Mouse (Mus musculus) regulatory T cell (primary cell): Measurements from ENCODE around the gene Mboat1.

Source experiments
- in situ Hi-C: fragments of 300-600 bp; cut with MboI, MseI; formaldehyde crosslinking; loops from one replicate; pipeline ENCODE4 v1.15.1; 2025; ENCODE audit warnings: high pct_unique_total_duplicates

Gene Mboat1

GRCm38 (mm10) chr13:30185549-30185948, 49.3 kb downstream of the Mboat1 start:
- in situ Hi-C loops: no loop called here

GRCm38 (mm10) chr13:30185959-30186358, 49.7 kb downstream of the Mboat1 start:
- in situ Hi-C loops: no loop called here

GRCm38 (mm10) chr13:30186456-30186855, 50.2 kb downstream of the Mboat1 start:
- in situ Hi-C loops: no loop called here

- in situ Hi-C loops: no loop called here
These were observed 55.9 kb downstream of the Mboat1 start for GRCm38 (mm10) chr13:30192031-30192716.

GRCm38 (mm10) chr13:30193363-30193762, 57.1 kb downstream of the Mboat1 start:
- in situ Hi-C loops: no loop called here

GRCm38 (mm10) chr13:30194834-30195233, 58.5 kb downstream of the Mboat1 start:
- in situ Hi-C loops: no loop called here

GRCm38 (mm10) chr13:30196661-30197060, 60.4 kb downstream of the Mboat1 start:
- in situ Hi-C loops: no loop called here

- in situ Hi-C loops: no loop called here
These were observed 61.8 kb downstream of the Mboat1 start for GRCm38 (mm10) chr13:30198101-30198570.

- in situ Hi-C loops: no loop called here
These were observed 63.5 kb downstream of the Mboat1 start for GRCm38 (mm10) chr13:30199821-30200220.

GRCm38 (mm10) chr13:30200737-30201136, 64.4 kb downstream of the Mboat1 start:
- in situ Hi-C loops: no loop called here

GRCm38 (mm10) chr13:30203018-30203417, 66.7 kb downstream of the Mboat1 start:
- in situ Hi-C loops: no loop called here

- in situ Hi-C loops: no loop called here
These were observed 71.9 kb downstream of the Mboat1 start for GRCm38 (mm10) chr13:30208176-30208575.

GRCm38 (mm10) chr13:30213276-30213675, 77.0 kb downstream of the Mboat1 start:
- in situ Hi-C loops: no loop called here

GRCm38 (mm10) chr13:30217588-30218371, 81.5 kb downstream of the Mboat1 start:
- in situ Hi-C loops: no loop called here

GRCm38 (mm10) chr13:30219597-30219996, 83.3 kb downstream of the Mboat1 start:
- in situ Hi-C loops: no loop called here

- in situ Hi-C loops: no loop called here
These were observed 85.0 kb downstream of the Mboat1 start for GRCm38 (mm10) chr13:30221316-30221715.

- in situ Hi-C loops: no loop called here
These were observed 87.8 kb downstream of the Mboat1 start for GRCm38 (mm10) chr13:30224114-30224513.

GRCm38 (mm10) chr13:30224659-30225058, 88.4 kb downstream of the Mboat1 start:
- in situ Hi-C loops: no loop called here

GRCm38 (mm10) chr13:30228762-30229161, 92.5 kb downstream of the Mboat1 start:
- in situ Hi-C loops: no loop called here

- in situ Hi-C loops: no loop called here
These were observed 93.4 kb downstream of the Mboat1 start for GRCm38 (mm10) chr13:30229625-30230139.

- in situ Hi-C loops: no loop called here
These were observed 98.9 kb downstream of the Mboat1 start for GRCm38 (mm10) chr13:30235056-30235750.

- in situ Hi-C loops: no loop called here
These were observed 103.1 kb downstream of the Mboat1 start for GRCm38 (mm10) chr13:30239396-30239795.
